Mouse (Mus musculus) ES-Bruce4 (cell line): ENCODE results near the gene Nacc1.

Experiments
- CTCF ChIP-seq: IDR thresholded peaks from one replicate; pipeline ENCODE4 v1.8.1; 2011; ENCODE audit warnings: low read depth, low read length
- POLR2A ChIP-seq: IDR thresholded peaks from one replicate; pipeline ENCODE4 v1.8.1; 2011; ENCODE audit warnings: low read length; ENCODE audit not compliant: insufficient read depth

DNA sequence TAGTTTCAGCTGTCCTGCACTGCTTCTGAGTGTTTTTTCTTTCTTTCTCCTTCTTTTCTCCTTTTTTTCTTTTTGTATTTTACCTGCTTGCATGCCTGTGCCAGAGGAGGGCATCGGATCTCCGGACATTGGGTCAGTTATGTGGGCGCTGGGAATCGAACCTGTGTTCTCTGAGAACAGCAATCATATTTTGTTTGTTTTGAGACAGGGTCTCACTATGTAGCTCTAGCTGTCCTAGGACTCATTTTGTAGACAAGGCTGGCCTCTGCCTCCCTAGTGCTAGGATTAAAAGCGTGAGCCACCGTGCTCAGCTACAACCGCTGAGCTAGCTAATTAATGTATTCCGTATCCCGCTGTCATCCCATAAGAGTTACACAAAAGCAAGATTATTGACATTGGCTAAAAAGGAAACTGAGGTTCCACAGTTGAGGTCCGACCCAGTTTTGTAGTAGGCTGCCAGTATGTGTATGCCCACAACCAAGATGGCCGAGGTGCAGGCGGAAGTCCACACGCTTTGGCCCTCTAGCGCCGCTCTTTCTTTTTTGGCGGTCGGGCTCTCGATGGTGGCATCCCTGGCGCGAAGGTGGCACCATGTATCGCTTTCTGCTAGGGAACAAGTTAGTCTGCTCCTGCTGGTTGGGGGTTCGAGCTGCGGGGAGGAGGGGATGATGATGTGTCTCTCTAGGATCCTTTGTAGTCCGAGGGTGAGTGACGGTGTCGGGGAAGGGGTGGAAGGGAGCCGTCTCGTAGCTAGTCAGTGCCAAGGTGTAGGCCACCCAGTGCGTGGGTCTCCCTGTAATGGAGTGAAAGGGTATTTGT is 22.9 kb downstream of the Nacc1 start:
- TF ChIP-seq CTCF (peak; percentile 1), POLR2A (peak; percentile 51)
